ENCODE assay signal across 28 mouse cellular contexts in the genomic region with DNA sequence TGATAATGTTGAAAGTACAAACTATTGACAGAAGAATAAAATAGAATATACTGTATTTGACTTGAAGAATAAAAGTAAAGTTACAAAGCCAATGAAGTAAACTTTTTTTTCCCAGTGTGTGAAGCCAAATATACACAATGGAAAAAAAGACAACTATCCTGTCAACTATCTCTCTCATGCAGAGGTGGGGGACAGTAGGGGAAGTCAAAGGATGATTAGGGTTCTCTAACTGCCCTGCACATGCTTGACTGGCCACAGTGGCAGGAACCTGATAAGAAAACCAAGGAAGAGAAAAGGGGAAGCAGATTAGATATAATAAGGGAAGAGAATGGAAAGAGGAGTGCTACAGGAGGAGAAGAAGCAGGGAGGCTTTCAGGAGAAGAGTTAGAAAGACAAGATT.
"Had no signal": no experiment of that assay in that cellular context is flagged by ENCODE, and none has a peak within 500 bp of the region (broad histone marks: within the 10 kb centered on the region; RNA-seq: fewer than 3 reads in every experiment).

No protein-coding gene starts in this region.

- H3K4me1 ChIP-seq: heart, embryonic 10.5 days; heart, embryonic 12.5 days; hindbrain, embryonic 10.5 days; hindbrain, embryonic 12.5 days; intestine, embryonic 15.5 days; kidney, embryonic 15.5 days; limb, embryonic 13.5 days; limb, embryonic 15.5 days; liver, embryonic 13.5 days; liver, embryonic 15.5 days had no signal

- H3K36me3 ChIP-seq: heart, embryonic 10.5 days; heart, embryonic 12.5 days; hindbrain, embryonic 10.5 days; hindbrain, embryonic 12.5 days; intestine, embryonic 15.5 days; kidney, embryonic 15.5 days; limb, embryonic 13.5 days; limb, embryonic 15.5 days; liver, embryonic 13.5 days; liver, embryonic 15.5 days had no signal

- H3K27me3 ChIP-seq: heart, embryonic 12.5 days; hindbrain, embryonic 12.5 days; intestine, embryonic 15.5 days; kidney, embryonic 15.5 days; limb, embryonic 13.5 days; limb, embryonic 15.5 days; liver, embryonic 13.5 days; liver, embryonic 15.5 days had no signal

- DNase-seq: gastrocnemius, adult 2 months; gastrocnemius, postnatal 10 days; gastrocnemius, postnatal 25 days; heart, adult 18-20 months; heart, postnatal 10 days; heart, postnatal 4 days; kidney, adult 18-20 months; kidney, adult 9 months; kidney, postnatal 14 days; kidney, postnatal 36 days; layer of hippocampus, adult 9-11 months; layer of hippocampus, postnatal 36 days; left cerebral cortex, postnatal 4 days; liver, embryonic 13.5 days had no signal

- H3K4me2 ChIP-seq: heart, embryonic 12.5 days; hindbrain, embryonic 12.5 days; hindbrain, embryonic 14.5 days; intestine, embryonic 15.5 days; kidney, embryonic 15.5 days; limb, embryonic 13.5 days; limb, embryonic 15.5 days; liver, embryonic 13.5 days; liver, embryonic 15.5 days had no signal

- H3K27ac ChIP-seq: gastrocnemius, adult 2 months; heart, embryonic 10.5 days; hindbrain, embryonic 10.5 days; hindbrain, embryonic 12.5 days; hindbrain, embryonic 14.5 days; intestine, embryonic 15.5 days; kidney, embryonic 15.5 days; kidney, postnatal 0 days; limb, embryonic 13.5 days; limb, embryonic 15.5 days; liver, embryonic 13.5 days; liver, embryonic 15.5 days had no signal

- ATAC-seq: hindbrain, embryonic 16.5 days; inflammation-experienced regulatory T-cells, adult 6 months; intestine, embryonic 15.5 days; intestine, postnatal 0 days had no signal

- H3K9ac ChIP-seq: heart, embryonic 12.5 days; hindbrain, embryonic 12.5 days; hindbrain, embryonic 14.5 days; intestine, embryonic 15.5 days; kidney, embryonic 15.5 days; limb, embryonic 13.5 days; limb, embryonic 15.5 days; liver, embryonic 13.5 days; liver, embryonic 15.5 days had no signal

- H3K4me3 ChIP-seq: gastrocnemius, adult 2 months; heart, embryonic 10.5 days; heart, embryonic 12.5 days; hindbrain, embryonic 10.5 days; hindbrain, embryonic 12.5 days; intestine, embryonic 15.5 days; kidney, embryonic 15.5 days; limb, embryonic 13.5 days; limb, embryonic 15.5 days; liver, embryonic 13.5 days; liver, embryonic 15.5 days had no signal

- H3K9me3 ChIP-seq: heart, embryonic 10.5 days; heart, embryonic 12.5 days; hindbrain, embryonic 10.5 days; hindbrain, embryonic 12.5 days; intestine, embryonic 15.5 days; kidney, embryonic 15.5 days; limb, embryonic 13.5 days; limb, embryonic 15.5 days; liver, embryonic 13.5 days; liver, embryonic 15.5 days had no signal
